Mouse (Mus musculus) fibroblast of lung, adult 2 months (primary cell): Measurements from ENCODE around the gene Cbx3.

ENCODE experiments used
- DNase-seq: peaks from one replicate; pipeline ENCODE4 v3.0.0-alpha.2; 2011; ENCODE audit warnings: low read depth

Cbx3 gene

DNA sequence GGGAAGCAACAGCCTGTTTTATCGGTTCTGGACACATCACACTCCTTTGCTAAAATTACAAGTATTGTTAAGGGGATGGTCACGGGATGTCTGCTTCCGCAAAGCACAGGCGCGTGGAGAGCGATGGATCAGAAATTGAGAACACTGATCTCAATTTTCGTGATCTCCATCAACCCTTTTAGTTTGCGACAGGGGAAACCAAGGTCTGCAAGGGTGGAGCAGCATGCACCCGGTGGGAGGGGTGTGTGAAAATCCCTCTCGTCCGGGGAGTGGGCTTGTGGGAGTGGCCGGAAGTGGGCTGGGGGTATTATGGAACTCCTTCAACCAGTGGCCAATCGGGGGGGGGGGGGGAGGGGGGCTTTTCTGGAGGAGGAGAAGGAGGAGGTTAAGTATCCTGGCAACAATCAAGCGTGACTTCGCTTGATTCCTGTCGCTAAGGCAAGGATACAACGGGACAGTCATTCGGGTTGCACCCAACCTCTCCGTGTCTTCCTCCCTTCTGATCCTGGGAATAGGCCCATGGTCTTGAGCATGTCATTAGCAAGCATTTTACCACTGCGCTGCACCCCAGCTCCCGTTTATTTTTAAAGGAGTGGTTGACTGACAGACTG, 54.3 kb downstream of the Cbx3 start:
- no peak for DNase-seq

GRCm38 (mm10) chr6:51525001-51525400, 54.8 kb downstream of the Cbx3 start:
- DNase-seq = no peak

- no peak for DNase-seq
Measured at GRCm38 (mm10) chr6:51529457-51529856, 59.3 kb downstream of the Cbx3 start.
